Comparison of ENCODE assay signal across 27 mouse cellular contexts in genomic region chr11:99573164-99573563, GRCm38 (mm10). TPM values are rescaled to one million over a fixed set of nuclear protein-coding genes. Genes with fewer than 3 reads are reported as not detected.
DNase-seq lines count a peak whose midpoint lies in the region; ATAC-seq lines count a peak whose summit lies in the region.
"Had no signal": no experiment of that assay in that cellular context is flagged by ENCODE, and none has a peak within 500 bp of the region (broad histone marks: within the 10 kb centered on the region; RNA-seq: fewer than 3 reads in every experiment).

No protein-coding gene starts in this region.

- H3K4me3 ChIP-seq in midbrain, embryonic 12.5 days: no peak overlapping the region
- H3K4me3 ChIP-seq in midbrain, embryonic 10.5 days: no peak overlapping the region
- no peak overlapping the region for H3K4me3 ChIP-seq in forebrain, embryonic 12.5 days (replicated peaks)
- H3K4me3 ChIP-seq: erythroblast, embryonic 14.5 days; heart, embryonic 13.5 days had no signal

- DNase-seq in frontal cortex, postnatal 10 days (ENCODE audit: low spot score in 2 of 2): no peak
- DNase-seq in midbrain, embryonic 10.5 days (ENCODE audit: low spot score): no peak
- peak; percentile 74 for DNase-seq in brain, adult 2 months (ENCODE audit: low read depth, low spot score)
- no peak for DNase-seq in lung, adult 18-20 months
- DNase-seq: adrenal gland, postnatal 14 days; B cell, adult 2 months; cerebellum, adult 2 months; cerebellum, postnatal 10 days; gastrocnemius, postnatal 14 days; heart, adult 11 months; heart, postnatal 36 days had no signal

- 16% methylated on average over 4 of the region's 4 CpGs for WGBS in midbrain, embryonic 12.5 days
- WGBS in midbrain, embryonic 10.5 days: 19% methylated on average over 4 of the region's 4 CpGs
- 19% methylated on average over 4 of the region's 4 CpGs for WGBS in forebrain, embryonic 12.5 days

- H3K9ac ChIP-seq in midbrain, embryonic 12.5 days (replicated peaks): no peak overlapping the region
- H3K9ac ChIP-seq in forebrain, embryonic 12.5 days: no peak overlapping the region
- H3K9ac ChIP-seq: forebrain, embryonic 15.5 days; heart, embryonic 13.5 days; hindbrain, embryonic 15.5 days had no signal

- H3K36me3 ChIP-seq in midbrain, embryonic 12.5 days: no peaks in the 10 kb centered on the region
- no peaks in the 10 kb centered on the region for H3K36me3 ChIP-seq in midbrain, embryonic 10.5 days
- H3K36me3 ChIP-seq in forebrain, embryonic 12.5 days (replicated peaks): no peaks in the 10 kb centered on the region
- H3K36me3 ChIP-seq: embryonic facial prominence, embryonic 10.5 days; forebrain, embryonic 10.5 days; forebrain, embryonic 15.5 days; G1E; heart, embryonic 13.5 days; hindbrain, embryonic 15.5 days had no signal

- no peaks in the 10 kb centered on the region; the same call in 1 of the 2 replicates for H3K4me1 ChIP-seq in midbrain, embryonic 12.5 days
- peaks cover 15% of the 10 kb centered on the region for H3K4me1 ChIP-seq in midbrain, embryonic 10.5 days
- no peaks in the 10 kb centered on the region for H3K4me1 ChIP-seq in forebrain, embryonic 12.5 days
- H3K4me1 ChIP-seq: embryonic facial prominence, embryonic 10.5 days; forebrain, embryonic 15.5 days; heart, embryonic 13.5 days; hindbrain, embryonic 15.5 days had no signal

- peak overlapping the region; percentile 22; the same call in 1 of the 2 replicates for H3K4me2 ChIP-seq in midbrain, embryonic 12.5 days (replicated peaks)
- no peak overlapping the region for H3K4me2 ChIP-seq in forebrain, embryonic 12.5 days

- no peaks in the 10 kb centered on the region for H3K9me3 ChIP-seq in midbrain, embryonic 12.5 days
- H3K9me3 ChIP-seq in midbrain, embryonic 10.5 days (replicated peaks): no peaks in the 10 kb centered on the region
- no peaks in the 10 kb centered on the region for H3K9me3 ChIP-seq in forebrain, embryonic 12.5 days
- H3K9me3 ChIP-seq: embryonic facial prominence, embryonic 10.5 days; forebrain, embryonic 10.5 days; forebrain, embryonic 15.5 days; heart, embryonic 13.5 days; hindbrain, embryonic 15.5 days had no signal

- H3K27ac ChIP-seq in midbrain, embryonic 12.5 days (replicated peaks): no peak overlapping the region
- H3K27ac ChIP-seq in midbrain, embryonic 10.5 days (replicated peaks): no peak overlapping the region
- H3K27ac ChIP-seq in forebrain, embryonic 12.5 days: no peak overlapping the region
- H3K27ac ChIP-seq: embryonic facial prominence, embryonic 10.5 days; forebrain, embryonic 15.5 days; heart, embryonic 13.5 days; hindbrain, embryonic 15.5 days had no signal

- H3K27me3 ChIP-seq in midbrain, embryonic 12.5 days: no peaks in the 10 kb centered on the region
- H3K27me3 ChIP-seq in midbrain, embryonic 10.5 days (ENCODE audit: low read depth, poor library complexity, severe bottlenecking): no peaks in the 10 kb centered on the region
- H3K27me3 ChIP-seq in forebrain, embryonic 12.5 days: no peaks in the 10 kb centered on the region
- H3K27me3 ChIP-seq: forebrain, embryonic 15.5 days; heart, embryonic 13.5 days; hindbrain, embryonic 15.5 days had no signal

- peak; percentile 97 for ATAC-seq in frontal cortex, adult (ENCODE audit: low TSS enrichment)
- no peak for ATAC-seq in midbrain, embryonic 12.5 days (ENCODE audit: low FRiP score, low read depth)
- no peak for ATAC-seq in forebrain, embryonic 12.5 days (ENCODE audit: low FRiP score)
- ATAC-seq: activated CD4-positive, CD25-positive, alpha-beta regulatory T cell, adult 4 months; CD4-positive, CD25-positive, alpha-beta regulatory T cell, adult 4 months; forebrain, embryonic 15.5 days had no signal

RNA-seq across cellular contexts. Expression of gene Krtap3-1, which starts 6.7 kb away (rescaled TPM):
- not detected in 2 replicates for polyA plus RNA-seq in midbrain, embryonic 12.5 days (2016; fragmentation: Nextera tagmentation; extraction: Ambion mirVana)
- polyA plus RNA-seq in midbrain, embryonic 10.5 days (2016; fragmentation: Nextera tagmentation; extraction: Ambion mirVana): not detected in 2 replicates
- not detected in 2 replicates for polyA plus RNA-seq in forebrain, embryonic 12.5 days (2016; fragmentation: Nextera tagmentation; extraction: Ambion mirVana)
- polyA plus RNA-seq: activated CD4-positive, CD25-positive, alpha-beta regulatory T cell, adult 4 months; CD4-positive, CD25-positive, alpha-beta regulatory T cell, adult 4 months; cerebellum, adult 2 months; embryonic facial prominence, embryonic 10.5 days; erythroblast, embryonic 14.5 days; forebrain, embryonic 10.5 days; forebrain, embryonic 15.5 days; frontal cortex, adult 2 months; G1E; heart, embryonic 13.5 days; heart, postnatal 0 days; hindbrain, embryonic 11.5 days; hindbrain, embryonic 15.5 days had no signal

RNA-seq across cellular contexts. Expression of gene Krtap1-5, which starts 7.7 kb away (rescaled TPM):
- not detected in 2 replicates for polyA plus RNA-seq in midbrain, embryonic 12.5 days (2016; fragmentation: Nextera tagmentation; extraction: Ambion mirVana)
- not detected in 2 replicates for polyA plus RNA-seq in midbrain, embryonic 10.5 days (2016; fragmentation: Nextera tagmentation; extraction: Ambion mirVana)
- polyA plus RNA-seq in forebrain, embryonic 12.5 days (2016; fragmentation: Nextera tagmentation; extraction: Ambion mirVana): not detected in 2 replicates
- polyA plus RNA-seq: activated CD4-positive, CD25-positive, alpha-beta regulatory T cell, adult 4 months; CD4-positive, CD25-positive, alpha-beta regulatory T cell, adult 4 months; cerebellum, adult 2 months; embryonic facial prominence, embryonic 10.5 days; embryonic facial prominence, embryonic 14.5 days; erythroblast, embryonic 14.5 days; forebrain, embryonic 10.5 days; forebrain, embryonic 15.5 days; frontal cortex, adult 2 months; G1E; heart, embryonic 13.5 days; heart, postnatal 0 days; hindbrain, embryonic 11.5 days; hindbrain, embryonic 15.5 days had no signal

RNA-seq across cellular contexts. Expression of gene Krtap1-4, which starts 10.3 kb away (rescaled TPM):
- not detected in 2 replicates for polyA plus RNA-seq in midbrain, embryonic 12.5 days (2016; fragmentation: Nextera tagmentation; extraction: Ambion mirVana)
- not detected in 2 replicates for polyA plus RNA-seq in midbrain, embryonic 10.5 days (2016; fragmentation: Nextera tagmentation; extraction: Ambion mirVana)
- not detected in 2 replicates for polyA plus RNA-seq in forebrain, embryonic 12.5 days (2016; fragmentation: Nextera tagmentation; extraction: Ambion mirVana)
- polyA plus RNA-seq: activated CD4-positive, CD25-positive, alpha-beta regulatory T cell, adult 4 months; CD4-positive, CD25-positive, alpha-beta regulatory T cell, adult 4 months; cerebellum, adult 2 months; embryonic facial prominence, embryonic 10.5 days; embryonic facial prominence, embryonic 14.5 days; erythroblast, embryonic 14.5 days; forebrain, embryonic 10.5 days; forebrain, embryonic 15.5 days; frontal cortex, adult 2 months; G1E; heart, embryonic 13.5 days; heart, postnatal 0 days; hindbrain, embryonic 11.5 days; hindbrain, embryonic 15.5 days had no signal

RNA-seq across cellular contexts. Expression of gene Gm11939, which starts 13.9 kb away (rescaled TPM):
- polyA plus RNA-seq in midbrain, embryonic 12.5 days (2016; fragmentation: Nextera tagmentation; extraction: Ambion mirVana): not detected in 2 replicates
- not detected in 2 replicates for polyA plus RNA-seq in midbrain, embryonic 10.5 days (2016; fragmentation: Nextera tagmentation; extraction: Ambion mirVana)
- polyA plus RNA-seq in forebrain, embryonic 12.5 days (2016; fragmentation: Nextera tagmentation; extraction: Ambion mirVana): not detected in 2 replicates
- polyA plus RNA-seq: activated CD4-positive, CD25-positive, alpha-beta regulatory T cell, adult 4 months; CD4-positive, CD25-positive, alpha-beta regulatory T cell, adult 4 months; cerebellum, adult 2 months; embryonic facial prominence, embryonic 10.5 days; embryonic facial prominence, embryonic 14.5 days; erythroblast, embryonic 14.5 days; forebrain, embryonic 10.5 days; forebrain, embryonic 15.5 days; frontal cortex, adult 2 months; G1E; heart, embryonic 13.5 days; heart, postnatal 0 days; hindbrain, embryonic 11.5 days; hindbrain, embryonic 15.5 days had no signal

RNA-seq across cellular contexts. Expression of gene Krtap3-2, which starts 16.5 kb away (rescaled TPM):
- polyA plus RNA-seq in midbrain, embryonic 12.5 days (2016; fragmentation: Nextera tagmentation; extraction: Ambion mirVana): not detected in 2 replicates
- polyA plus RNA-seq in midbrain, embryonic 10.5 days (2016; fragmentation: Nextera tagmentation; extraction: Ambion mirVana): not detected in 2 replicates
- polyA plus RNA-seq in forebrain, embryonic 12.5 days (2016; fragmentation: Nextera tagmentation; extraction: Ambion mirVana): not detected in 2 replicates
- polyA plus RNA-seq: activated CD4-positive, CD25-positive, alpha-beta regulatory T cell, adult 4 months; CD4-positive, CD25-positive, alpha-beta regulatory T cell, adult 4 months; cerebellum, adult 2 months; embryonic facial prominence, embryonic 10.5 days; embryonic facial prominence, embryonic 14.5 days; erythroblast, embryonic 14.5 days; forebrain, embryonic 10.5 days; forebrain, embryonic 15.5 days; frontal cortex, adult 2 months; G1E; heart, embryonic 13.5 days; heart, postnatal 0 days; hindbrain, embryonic 11.5 days; hindbrain, embryonic 15.5 days had no signal
